Mouse (Mus musculus): ENCODE data around the gene Brinp2.

- no peak for TF ChIP-seq CTCF (IDR thresholded peaks at IDR 0.05)
- TF ChIP-seq EP300 (IDR thresholded peaks at IDR 0.05; ENCODE audit: insufficient read depth, low read depth, low read length) = no peak
- no peak for TF ChIP-seq POLR2A (IDR thresholded peaks at IDR 0.05; ENCODE audit: insufficient read depth, low read depth, low read length)
Observed at GRCm38 (mm10) chr1:158328839-158329238, 27.3 kb downstream of the Brinp2 start.

Measured in heart, adult 2 months (tissue).